Mouse (Mus musculus) hindbrain, embryonic 14.5 days (tissue): ENCODE measurements around the gene Gpr108. TPM values are rescaled to one million over a fixed set of nuclear protein-coding genes. Genes with fewer than 3 reads are reported as not detected.

ENCODE experiments used
- ATAC-seq: fragments of 200-750 bp; cut with Nextera tagmentation; 2 replicates; pipeline ENCODE4 v1.8.0; 2017; ENCODE audit warnings: moderate number of reproducible peaks, mild to moderate bottlenecking, moderate TSS enrichment, moderate library complexity; ENCODE audit not compliant: low FRiP score
- DNase-seq: peaks from one replicate; pipeline ENCODE4 v3.0.0-alpha.2; 2015; ENCODE audit warnings: low spot score
- H3K27ac ChIP-seq: fragments of 300-500 bp; sonication (generic); 2 replicates; pipeline ENCODE4 v1.5.1; 2014; ENCODE audit warnings: mild to moderate bottlenecking, moderate library complexity
- H3K27me3 ChIP-seq: fragments of 300-500 bp; sonication (generic); 2 replicates; pipeline ENCODE4 v1.6.1; 2014; ENCODE audit warnings: mild to moderate bottlenecking, low read length, mixed read lengths; ENCODE audit not compliant: control insufficient read depth, insufficient read depth
- H3K36me3 ChIP-seq: fragments of 300-500 bp; sonication (generic); replicated peaks from 2 replicates; pipeline ENCODE4 v1.6.1; 2014; ENCODE audit not compliant: control insufficient read depth, insufficient read depth
- H3K4me1 ChIP-seq: fragments of 300-500 bp; sonication (generic); replicated peaks from 2 replicates; pipeline ENCODE4 v1.6.1; 2014; ENCODE audit warnings: antibody characterized with exemption, low read length, mixed read lengths; ENCODE audit not compliant: control insufficient read depth, insufficient read depth
- H3K4me2 ChIP-seq: fragments of 300-500 bp; sonication (generic); replicated peaks from 2 replicates; pipeline ENCODE4 v1.6.1; 2014; ENCODE audit warnings: mild to moderate bottlenecking, moderate library complexity
- H3K4me3 ChIP-seq: fragments of 300-500 bp; sonication (generic); replicated peaks from 2 replicates; pipeline ENCODE4 v1.5.1; 2014; ENCODE audit warnings: mild to moderate bottlenecking, low read length
- H3K9ac ChIP-seq: fragments of 300-500 bp; sonication (generic); 2 replicates; pipeline ENCODE4 v1.6.1; 2014
- H3K9me3 ChIP-seq: fragments of 300-500 bp; sonication (generic); 2 replicates; pipeline ENCODE4 v1.6.1; 2016; ENCODE audit warnings: low read length; ENCODE audit not compliant: control insufficient read depth
- WGBS: fragments of 180-500 bp; shearing (Covaris S2); extraction: QIAGEN DNeasy Blood & Tissue Kit; methylation state at CpG from one replicate; pipeline ENCODE4 v1.1.7; 2014; 5-methylcytosine and 5-hydroxymethylcytosine counted together
- polyA plus RNA-seq: library from polyadenylated mRNA; unstranded; fragments of >200 nt; fragmentation: Nextera tagmentation; extraction: Ambion mirVana; gene quantifications from 2 replicates; pipeline ENCODE4 v1.2.1, GENCODE M21; 2014

The Gpr108 gene
- polyA plus RNA-seq, 1 experiment from 2014 or later = 22.1 TPM

- no peak for DNase-seq
These were observed 2.4 kb upstream of the Gpr108 start for GRCm38 (mm10) chr17:57250461-57251160.

GRCm38 (mm10) chr17:57249186-57250181, 1.2 kb upstream of the Gpr108 start, which contains the start of gene Trip10:
Trip10 (plus strand) TSS chr17:57249455.
- Histone ChIP-seq H3K27ac (peak within 1 kb of the TSS; percentile 87), H3K9me3 (no peaks in the 10 kb centered on the region), H3K27me3 (no peaks in the 10 kb centered on the region), H3K4me3 (peak within 1 kb of the TSS; percentile 57), H3K4me1 (peaks cover 27% of the 10 kb centered on the region), H3K9ac (peak within 1 kb of the TSS; percentile 53), H3K4me2 (peak within 1 kb of the TSS; percentile 95), H3K36me3 (no peaks in the 10 kb centered on the region)
- DNase-seq = peak; percentile 85
- under 1% methylated on average over 51 of the region's 52 CpGs for WGBS
- ATAC-seq = 0 out of 2 replicates have a peak, but pooled peaks have one; percentile 1

More at GRCm38 (mm10) chr17:57250461-57251160, 2.4 kb upstream of the Gpr108 start:
- no peak for ATAC-seq
- Histone ChIP-seq H3K27me3 (no peaks in the 10 kb centered on the region), H3K9ac (peak overlapping the region; percentile 53), H3K4me1 (peaks cover 27% of the 10 kb centered on the region), H3K36me3 (0 out of 2 replicates have a peak, but pooled peaks cover 7% of the 10 kb centered on the region), H3K27ac (no peak overlapping the region), H3K4me3 (peak overlapping the region; percentile 57), H3K4me2 (peak overlapping the region; percentile 95), H3K9me3 (no peaks in the 10 kb centered on the region)
- WGBS = 5% methylated on average over 33 of the region's 33 CpGs

- WGBS = 8% methylated on average over 13 of the region's 13 CpGs
- peak overlapping the region; percentile 57 for H3K4me3 ChIP-seq
- peak overlapping the region; percentile 95 for H3K4me2 ChIP-seq
- peak overlapping the region; percentile 53 for H3K9ac ChIP-seq
- no peaks in the 10 kb centered on the region for H3K9me3 ChIP-seq
- H3K27me3 ChIP-seq = no peaks in the 10 kb centered on the region
- peaks cover 27% of the 10 kb centered on the region for H3K4me1 ChIP-seq
- DNase-seq = no peak
- no peak for ATAC-seq
- no peaks in the 10 kb centered on the region; the same call in 1 of the 2 replicates for H3K36me3 ChIP-seq
- H3K27ac ChIP-seq = peak overlapping the region; percentile 87
These were observed 525 bp upstream of the Gpr108 start for GRCm38 (mm10) chr17:57248771-57249170.

GRCm38 (mm10) chr17:57247393-57248200, 649 bp downstream of the Gpr108 start:
- H3K27me3 ChIP-seq = no peaks in the 10 kb centered on the region
- H3K4me3 ChIP-seq = peak overlapping the region; percentile 57
- WGBS = under 1% methylated on average over 46 of the region's 46 CpGs
- H3K27ac ChIP-seq = peak overlapping the region; percentile 96
- peaks cover 6% of the 10 kb centered on the region for H3K36me3 ChIP-seq
- ATAC-seq = peak; percentile 97
- peak overlapping the region; percentile 95 for H3K4me2 ChIP-seq
- DNase-seq = peak; percentile 96
- peaks cover 27% of the 10 kb centered on the region for H3K4me1 ChIP-seq
- H3K9me3 ChIP-seq = no peaks in the 10 kb centered on the region
- peak overlapping the region; percentile 70 for H3K9ac ChIP-seq

- Histone ChIP-seq H3K4me3 (peak overlapping the region; percentile 56), H3K36me3 (peaks cover 10% of the 10 kb centered on the region), H3K9ac (peak overlapping the region; percentile 70), H3K9me3 (no peaks in the 10 kb centered on the region), H3K4me1 (peaks cover 27% of the 10 kb centered on the region), H3K27me3 (no peaks in the 10 kb centered on the region), H3K27ac (peak overlapping the region; percentile 96), H3K4me2 (peak overlapping the region; percentile 63)
- no peak; the same call in 1 of the 2 replicates for ATAC-seq
- no peak for DNase-seq
- 5% methylated on average over 18 of the region's 18 CpGs for WGBS
These were observed 1.4 kb downstream of the Gpr108 start for GRCm38 (mm10) chr17:57246663-57247392.

DNA sequence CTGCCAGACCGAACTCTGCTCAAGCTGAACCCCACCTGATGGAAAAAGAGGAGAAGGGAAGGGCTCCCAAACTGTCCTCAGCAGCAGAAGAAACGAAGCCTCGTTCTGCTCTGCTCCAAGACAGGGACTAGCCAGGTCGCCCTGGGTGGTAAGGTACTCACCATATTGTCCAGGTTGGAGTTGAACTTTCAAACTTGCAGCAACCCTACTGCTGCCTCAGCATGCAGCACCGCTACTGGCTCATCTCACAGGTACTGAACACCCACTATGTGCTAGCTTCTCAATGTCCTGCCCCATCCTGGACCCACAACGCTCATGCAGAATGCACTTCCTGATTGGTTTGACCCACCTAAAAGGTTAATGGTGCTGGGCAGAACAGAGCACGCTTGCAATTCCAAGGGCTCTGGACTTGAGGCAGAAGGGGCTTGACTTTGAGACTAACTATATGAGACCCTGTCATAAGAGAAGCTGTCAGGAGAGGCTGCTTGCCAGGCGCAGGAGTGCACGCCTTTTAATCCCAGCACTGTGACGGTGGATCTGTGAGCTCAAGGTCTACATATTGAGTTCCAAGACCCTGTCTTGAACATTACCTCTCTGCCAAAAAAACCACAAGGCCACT, 2.8 kb downstream of the Gpr108 start:
- no peak overlapping the region for H3K27ac ChIP-seq
- H3K4me3 ChIP-seq = no peak overlapping the region
- WGBS = 91% methylated on average over 10 of the region's 10 CpGs
- DNase-seq = no peak
- H3K9ac ChIP-seq = no peak overlapping the region
- H3K4me2 ChIP-seq = no peak overlapping the region
- H3K9me3 ChIP-seq = no peaks in the 10 kb centered on the region
- no peaks in the 10 kb centered on the region for H3K27me3 ChIP-seq
- peaks cover 13% of the 10 kb centered on the region for H3K36me3 ChIP-seq
- peaks cover 24% of the 10 kb centered on the region for H3K4me1 ChIP-seq
- ATAC-seq = no peak

DNA sequence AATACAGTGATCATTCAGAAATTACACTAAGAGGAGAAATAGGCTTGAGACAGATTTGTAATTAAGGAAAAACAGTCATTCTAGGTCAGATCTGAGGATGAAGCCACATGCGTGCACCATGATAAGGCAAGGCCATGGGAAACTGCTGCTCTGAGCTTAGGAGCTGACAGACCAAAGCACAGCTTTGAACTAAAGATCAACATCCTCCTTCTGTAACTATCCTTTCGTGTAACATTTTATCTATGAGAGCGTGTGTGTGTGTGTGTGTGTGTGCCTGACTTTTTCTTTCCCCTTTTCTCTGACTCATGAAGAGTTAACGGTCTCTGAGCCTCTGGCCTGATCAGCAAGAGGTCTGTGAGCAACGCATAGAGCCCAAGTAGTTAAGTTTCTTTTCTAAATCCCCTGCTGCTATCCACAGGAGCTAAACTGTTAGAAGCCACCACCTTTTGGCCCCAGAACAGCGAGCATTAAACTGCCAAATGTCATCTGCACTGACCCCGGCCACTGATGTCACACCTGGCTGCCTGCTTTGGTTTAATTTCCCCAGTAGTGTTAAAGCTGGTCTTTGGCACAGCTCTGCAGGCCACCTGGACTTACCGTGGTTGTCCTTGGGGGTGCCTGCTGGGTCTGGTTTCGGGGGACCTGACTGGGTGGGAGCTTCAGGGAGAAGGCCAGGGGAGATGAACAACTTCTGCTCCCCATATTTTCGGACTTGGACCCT, 4.4 kb downstream of the Gpr108 start:
- 76% methylated on average over 10 of the region's 10 CpGs for WGBS
- Histone ChIP-seq H3K9me3 (no peaks in the 10 kb centered on the region), H3K9ac (no peak overlapping the region), H3K4me3 (no peak overlapping the region), H3K4me2 (no peak overlapping the region), H3K27ac (no peak overlapping the region), H3K27me3 (no peaks in the 10 kb centered on the region), H3K4me1 (peaks cover 10% of the 10 kb centered on the region), H3K36me3 (peaks cover 13% of the 10 kb centered on the region)
- ATAC-seq (no peak), DNase-seq (no peak)
